Mouse (Mus musculus) spleen, postnatal 14 days (tissue): ENCODE results near the gene Crtc1.

Experiments used
- DNase-seq, 2 experiments: peaks; one replicate each; pipeline ENCODE4 v3.0.0; 2021 to 2022; ENCODE audit warnings: low spot score in 2 of 2

Crtc1 gene

DNA sequence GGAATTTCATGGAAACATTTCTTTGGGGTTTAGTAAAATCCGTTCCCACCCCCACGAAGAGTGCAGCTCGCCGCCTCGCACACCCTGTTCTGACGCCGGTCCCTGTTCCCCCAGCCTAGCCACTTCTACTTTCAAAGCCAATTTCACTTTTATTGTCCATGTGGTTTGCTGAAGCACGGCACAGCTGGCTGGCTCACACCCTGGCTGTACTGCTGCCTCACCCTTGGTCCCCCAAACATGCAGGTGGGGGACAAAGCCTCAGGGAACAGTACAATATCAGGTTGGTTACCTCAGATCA lies 23.1 kb upstream of the Crtc1 start:
- DNase-seq = no peak

DNA sequence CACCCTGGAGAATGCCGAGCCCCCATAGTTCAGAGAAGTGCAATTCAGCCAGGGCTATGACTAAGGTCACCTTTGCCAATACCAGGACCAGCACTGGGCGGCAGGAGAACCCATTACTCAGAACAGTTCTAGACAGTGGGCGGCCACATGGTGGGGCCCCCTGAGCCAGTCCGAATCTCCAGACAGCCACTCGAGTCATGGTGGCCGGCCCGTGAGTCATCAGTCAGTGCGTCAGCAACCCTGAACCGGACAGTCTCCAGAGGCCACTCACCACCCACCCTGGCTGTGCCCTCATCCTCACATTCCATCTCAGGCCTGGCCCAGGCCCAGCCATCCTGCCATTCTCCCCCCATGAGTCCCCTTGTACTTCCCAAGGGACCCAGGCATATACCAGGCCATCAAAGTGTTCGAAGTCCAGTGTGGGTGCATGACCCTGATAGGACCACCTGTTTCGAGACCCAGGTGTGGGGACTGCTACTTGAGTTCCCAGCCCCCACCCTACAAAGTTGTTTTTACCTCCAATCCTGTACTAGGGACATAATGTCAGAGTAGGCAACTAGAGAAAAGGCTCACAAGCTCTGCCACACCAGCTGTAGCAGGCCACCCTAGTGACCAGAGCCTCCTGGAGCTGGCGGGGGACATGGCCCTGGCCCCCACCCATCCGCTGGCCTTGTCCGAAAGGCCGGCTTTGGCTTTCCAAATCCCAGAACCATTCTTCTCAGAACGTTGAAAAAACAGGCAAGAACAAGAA lies 22.6 kb upstream of the Crtc1 start:
- no peak for DNase-seq

DNA sequence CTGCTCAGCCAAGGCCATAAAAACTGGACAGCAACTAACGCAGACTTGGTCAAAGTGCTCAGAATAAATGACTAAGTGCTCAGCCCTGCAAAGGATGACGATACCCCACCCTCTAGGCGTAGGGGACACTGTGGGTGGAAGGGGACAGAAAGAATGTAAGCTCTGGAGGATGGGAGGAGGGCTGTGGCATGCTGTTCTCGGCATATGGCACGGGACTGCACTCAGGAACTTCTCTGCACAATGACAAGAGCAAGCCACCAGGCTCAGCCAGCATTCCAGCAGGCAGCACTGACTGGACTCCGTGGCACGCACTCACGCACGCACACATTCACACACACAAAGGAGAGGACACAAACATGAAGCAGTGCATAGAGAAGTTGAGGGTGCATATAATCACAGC lies 21.2 kb upstream of the Crtc1 start:
- DNase-seq = no peak

DNA sequence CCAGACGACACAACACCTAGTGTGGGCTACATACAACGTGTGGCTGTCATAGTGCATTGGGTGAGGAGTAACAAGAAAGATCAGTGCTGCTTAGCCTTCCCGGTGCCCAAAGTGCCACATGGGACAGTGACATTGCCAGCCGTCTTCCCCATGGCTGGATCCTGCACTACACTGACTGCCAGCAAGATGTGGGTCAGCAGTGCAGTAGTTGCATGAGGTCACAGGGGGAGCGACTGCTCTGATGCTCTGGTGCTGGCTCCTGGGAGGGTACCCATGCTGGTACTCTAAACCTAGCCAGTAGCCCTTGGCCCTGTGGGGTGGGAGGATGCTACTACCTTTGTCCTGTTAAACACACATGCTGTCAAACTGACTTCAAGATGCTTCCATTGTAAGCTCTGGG lies 20.8 kb upstream of the Crtc1 start:
- DNase-seq = no peak

DNA sequence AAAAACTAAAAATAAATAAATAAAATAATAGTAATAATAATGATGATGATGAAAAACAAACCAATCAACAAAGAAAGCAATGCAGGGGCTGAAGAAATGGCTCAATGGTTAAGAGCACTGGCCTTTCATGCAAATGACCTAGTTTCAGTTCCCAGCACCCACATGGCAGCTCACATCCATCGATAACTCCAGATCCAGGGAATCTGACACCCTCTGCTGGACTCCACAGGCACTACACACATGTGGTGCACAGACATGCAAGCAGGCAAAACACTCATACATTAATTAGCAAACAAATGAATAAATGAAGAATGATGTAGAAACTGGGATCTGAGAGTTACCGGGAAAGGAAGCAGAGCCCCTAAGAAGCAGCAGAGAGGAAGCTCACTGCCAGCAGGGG lies 20.3 kb upstream of the Crtc1 start:
- DNase-seq = no peak

DNA sequence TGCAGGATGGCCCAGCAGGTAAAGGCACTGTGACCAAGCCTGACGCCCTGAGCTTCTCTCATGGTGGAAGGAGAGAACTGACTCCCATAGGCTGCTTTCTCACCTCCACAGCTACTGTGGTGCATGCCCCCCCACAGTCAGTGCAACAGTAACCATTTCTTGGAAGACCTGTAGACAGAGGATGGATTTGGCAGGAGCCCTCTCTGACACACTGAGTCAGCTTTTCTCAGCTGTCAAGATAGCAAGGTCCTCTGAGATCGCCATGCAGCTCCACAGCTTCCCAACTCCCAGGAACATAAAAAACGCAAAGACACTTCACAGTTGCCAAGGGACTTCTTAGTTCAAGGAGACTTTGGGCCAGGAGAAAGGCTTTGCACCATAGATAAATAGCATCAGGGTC lies 19.1 kb upstream of the Crtc1 start:
- DNase-seq = no peak

DNA sequence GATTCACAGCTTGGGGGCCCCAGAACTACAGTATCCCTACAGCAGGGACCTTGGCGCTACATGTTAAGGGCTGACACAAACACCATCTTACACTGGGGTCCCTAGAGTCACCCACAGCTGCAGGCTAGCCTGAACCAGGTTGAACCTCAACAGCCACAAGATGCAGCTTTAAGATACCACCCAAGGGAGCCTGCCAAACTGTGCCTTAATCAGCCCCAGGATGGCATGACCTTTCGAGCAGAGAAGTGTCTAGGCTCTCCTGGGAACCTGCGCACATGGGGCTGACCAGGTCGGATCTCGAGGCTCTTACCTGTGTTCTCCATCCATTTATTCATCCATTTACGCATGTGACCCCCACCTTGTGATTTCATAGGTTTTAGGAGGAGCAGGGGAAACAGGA lies 18.5 kb upstream of the Crtc1 start:
- no peak for DNase-seq

DNA sequence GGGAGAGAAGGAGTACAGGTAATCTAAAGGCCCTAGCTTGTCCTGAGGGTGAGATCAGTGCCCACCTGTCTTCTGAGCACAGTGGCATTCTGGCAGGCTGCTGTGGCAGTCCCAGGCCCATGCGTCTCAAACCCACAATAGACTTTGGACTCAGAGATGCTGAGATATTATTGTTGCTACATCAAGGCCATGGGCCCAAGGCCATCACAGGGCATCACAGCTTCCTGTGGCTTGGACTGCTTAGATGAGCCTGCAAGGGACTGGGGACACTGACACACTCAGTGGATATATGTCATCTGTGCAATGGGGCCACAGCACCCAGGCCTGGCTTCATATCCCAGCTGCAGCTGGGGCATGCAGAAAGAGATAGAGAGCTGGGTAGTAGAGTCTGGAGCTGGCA lies 17.6 kb upstream of the Crtc1 start:
- no peak for DNase-seq

DNA sequence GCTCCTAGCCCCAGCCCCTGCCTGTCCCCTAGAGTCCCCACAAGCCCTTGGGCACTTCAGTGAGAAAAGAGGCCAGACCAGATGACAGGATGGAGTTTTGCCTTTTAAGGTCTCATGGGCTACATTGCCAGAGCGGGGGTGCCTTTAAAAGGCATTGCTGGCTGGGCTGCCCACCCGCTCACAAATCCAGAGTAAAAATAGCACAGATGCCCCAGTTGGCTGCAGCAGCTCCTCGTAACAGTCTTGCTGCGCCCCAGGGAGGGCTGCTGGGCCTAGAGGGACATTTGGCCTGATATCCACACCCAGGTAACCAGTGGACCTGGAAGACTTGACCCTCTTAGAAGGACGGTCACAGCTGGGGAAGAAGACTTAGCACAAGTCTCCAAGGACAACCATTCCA lies 14.5 kb upstream of the Crtc1 start:
- DNase-seq = no peak

DNA sequence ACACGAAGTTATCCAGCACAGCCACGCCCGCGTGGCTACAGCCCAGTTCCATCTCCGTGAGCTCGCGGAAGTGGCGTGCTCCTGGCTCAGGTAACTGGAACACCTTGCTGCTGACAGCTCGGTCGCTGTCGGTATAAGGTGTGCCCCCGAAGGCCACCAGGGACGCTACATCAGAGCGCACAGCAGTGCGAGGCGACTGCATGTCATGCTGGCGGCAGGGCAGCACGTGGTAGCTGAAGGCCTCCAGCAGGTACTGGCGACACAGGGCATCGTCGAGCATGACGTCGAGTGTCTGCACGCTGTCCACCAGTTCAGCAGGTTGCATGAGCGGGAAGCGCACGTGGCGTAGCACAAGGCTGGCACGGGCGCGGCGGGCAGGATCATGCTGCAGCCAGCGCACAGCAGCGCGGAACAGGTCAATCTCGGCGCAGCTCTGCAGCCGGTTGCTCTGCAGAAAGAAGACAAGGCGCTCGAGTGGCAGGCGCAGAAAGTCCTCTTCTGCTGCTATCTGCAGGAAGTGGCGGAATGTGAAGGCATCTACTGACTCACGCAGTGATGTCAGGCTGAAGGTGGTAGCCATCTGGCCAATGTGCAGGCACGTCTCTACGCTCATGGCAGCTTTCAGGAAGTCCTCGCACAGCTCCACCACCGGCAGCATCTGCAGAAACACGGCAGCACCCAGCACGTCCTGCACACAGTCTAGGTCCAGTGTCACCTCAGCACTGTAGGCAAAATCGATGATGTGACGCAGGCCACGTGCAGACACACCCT lies 13.0 kb upstream of the Crtc1 start:
- DNase-seq = no peak

DNA sequence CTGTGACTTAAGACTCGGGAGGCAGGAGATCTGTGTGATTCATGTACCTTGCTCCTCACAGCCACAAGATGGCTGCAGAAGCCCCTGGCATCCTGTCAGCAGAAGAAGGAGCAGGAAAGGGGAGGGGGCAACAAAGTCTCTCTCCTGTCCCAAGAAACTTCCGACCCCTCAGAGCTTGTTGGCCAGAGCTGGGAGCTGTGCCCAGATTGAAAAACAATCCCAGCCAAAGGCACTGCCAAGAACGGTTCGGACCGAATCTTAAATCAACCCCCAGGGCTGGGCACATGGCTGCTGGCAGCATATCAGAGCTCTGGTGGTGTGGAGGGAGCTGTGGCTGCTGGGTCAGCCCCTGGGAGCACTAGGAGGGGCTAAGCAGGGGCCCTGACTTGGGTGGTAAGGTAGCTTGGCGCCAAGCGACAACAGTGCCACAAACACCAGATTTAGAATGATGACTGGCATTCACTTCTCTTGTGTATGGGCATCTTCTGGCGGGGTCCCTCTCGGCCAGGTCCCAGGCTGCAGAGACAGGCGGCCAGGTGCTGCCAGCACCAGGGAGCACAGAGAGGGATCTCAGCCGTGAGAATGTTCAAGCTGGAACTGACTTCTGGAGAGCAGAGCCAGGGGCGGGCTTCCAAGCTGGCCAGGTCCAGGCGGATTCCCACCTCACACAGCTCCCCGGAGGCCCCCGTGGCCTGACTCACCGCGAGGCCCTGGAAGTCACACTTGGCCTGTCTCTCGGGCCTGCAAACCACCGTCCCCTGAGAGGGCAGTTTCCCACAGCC lies 8.5 kb upstream of the Crtc1 start:
- no peak for DNase-seq

DNA sequence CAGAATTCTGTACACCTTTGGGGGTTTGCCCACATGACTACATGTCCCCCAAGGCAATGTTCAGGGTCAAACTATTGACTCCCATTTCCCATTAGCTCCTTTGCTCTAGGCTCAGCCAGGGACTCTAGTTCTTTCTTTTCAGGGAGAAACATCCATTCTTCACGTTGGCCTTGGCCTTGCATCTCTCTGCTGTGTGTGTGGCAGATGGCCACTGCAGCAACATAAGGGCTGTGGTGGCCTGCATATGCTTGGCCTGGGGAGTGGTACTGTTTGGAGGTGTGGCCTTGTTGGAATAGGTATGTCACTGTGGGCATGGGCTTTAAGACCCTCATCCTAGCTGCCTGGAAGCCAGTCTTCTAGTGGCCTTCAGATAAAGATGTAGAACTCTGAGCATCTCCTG lies 6.6 kb upstream of the Crtc1 start:
- no peak for DNase-seq

DNA sequence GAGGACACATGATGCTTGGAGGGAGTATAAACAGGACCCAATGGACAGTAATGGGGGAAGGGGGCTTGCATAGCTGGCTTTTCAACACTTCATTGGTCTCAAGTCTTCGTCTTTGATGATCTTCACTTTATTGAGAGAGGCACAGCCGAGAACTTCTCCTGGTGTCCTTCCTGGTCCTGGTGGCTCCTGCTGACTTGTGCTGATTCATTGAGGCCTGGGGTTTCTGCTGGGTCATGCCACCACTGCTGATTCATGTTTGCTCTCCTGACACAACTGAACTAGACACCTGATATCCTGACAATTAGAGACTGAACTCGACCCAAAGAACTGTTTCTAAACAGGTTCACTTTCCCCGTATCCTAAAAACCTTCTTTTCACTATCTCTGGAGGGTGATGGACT lies 3.9 kb upstream of the Crtc1 start:
- no peak for DNase-seq

DNA sequence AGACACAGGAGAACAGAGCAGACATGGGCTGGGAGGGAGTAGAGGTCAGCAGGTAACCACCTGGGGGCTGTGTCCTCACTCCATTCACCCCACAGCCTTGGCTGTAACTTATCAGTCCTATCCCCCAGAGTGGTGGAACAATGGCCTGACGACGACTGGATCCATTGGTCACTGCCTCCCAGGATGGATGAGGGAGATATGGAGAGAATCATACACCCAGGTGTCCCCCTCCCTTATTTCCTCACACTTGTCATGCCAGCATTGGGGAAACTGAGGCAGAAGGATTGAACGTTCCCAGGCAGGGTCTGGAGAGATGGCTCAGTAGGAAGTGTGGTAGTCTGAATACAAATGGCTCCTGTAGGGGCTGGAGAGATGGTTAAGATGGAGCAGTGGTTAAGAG lies 2.2 kb upstream of the Crtc1 start:
- no peak for DNase-seq

DNA sequence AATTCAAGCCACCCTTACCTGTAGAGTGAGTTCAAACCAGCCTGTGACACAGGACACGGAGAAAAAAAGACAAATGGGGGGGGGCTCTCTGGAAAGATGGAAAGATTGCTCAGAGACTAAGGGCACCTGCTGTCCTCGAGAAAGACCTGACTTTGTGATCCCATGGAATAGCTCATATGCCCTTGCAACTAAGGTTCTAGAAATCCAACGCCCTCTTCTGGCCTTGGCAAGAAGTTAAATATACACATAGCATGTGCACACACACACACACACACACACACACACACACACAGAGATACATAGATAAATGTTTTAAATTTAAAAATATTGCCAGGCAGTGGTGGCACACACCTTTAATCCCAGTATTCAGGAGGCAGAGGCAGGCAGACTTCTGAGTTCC lies 867 bp upstream of the Crtc1 start:
- no peak for DNase-seq

DNA sequence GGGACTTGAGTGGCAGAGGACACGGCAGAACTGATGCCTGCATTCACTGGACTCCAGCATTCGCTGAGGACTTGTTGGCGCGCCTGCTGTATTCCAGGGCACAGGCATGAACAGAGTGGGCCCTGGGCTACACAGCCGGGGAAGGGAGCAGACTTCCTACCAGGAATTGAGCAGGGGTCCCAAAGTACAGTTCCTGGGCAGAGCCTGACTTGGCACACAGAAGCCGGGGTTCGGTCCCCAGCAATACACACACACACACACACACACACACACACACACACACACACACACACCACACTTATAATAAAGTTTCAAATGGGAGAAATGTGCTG lies 435 bp upstream of the Crtc1 start:
- DNase-seq = no peak

DNA sequence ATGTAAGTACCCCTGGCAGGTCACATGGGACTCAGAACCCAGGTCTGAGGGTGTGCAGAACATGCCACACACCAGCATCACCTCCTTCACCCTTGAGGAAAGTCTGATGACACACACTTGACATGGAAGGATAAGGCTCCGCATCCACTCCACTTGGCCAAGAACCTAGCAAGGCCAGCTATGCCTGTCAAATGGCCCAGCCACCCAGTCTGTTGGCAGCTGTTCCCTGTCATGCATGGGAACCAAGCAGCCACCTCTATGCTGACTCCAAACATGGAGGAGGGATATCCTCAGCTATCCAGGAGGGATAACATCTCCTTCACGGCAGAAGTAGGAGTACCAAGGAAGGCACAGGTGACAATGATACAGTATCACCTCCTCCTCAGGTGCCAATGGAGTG lies 956 bp downstream of the Crtc1 start:
- no peak for DNase-seq

DNA sequence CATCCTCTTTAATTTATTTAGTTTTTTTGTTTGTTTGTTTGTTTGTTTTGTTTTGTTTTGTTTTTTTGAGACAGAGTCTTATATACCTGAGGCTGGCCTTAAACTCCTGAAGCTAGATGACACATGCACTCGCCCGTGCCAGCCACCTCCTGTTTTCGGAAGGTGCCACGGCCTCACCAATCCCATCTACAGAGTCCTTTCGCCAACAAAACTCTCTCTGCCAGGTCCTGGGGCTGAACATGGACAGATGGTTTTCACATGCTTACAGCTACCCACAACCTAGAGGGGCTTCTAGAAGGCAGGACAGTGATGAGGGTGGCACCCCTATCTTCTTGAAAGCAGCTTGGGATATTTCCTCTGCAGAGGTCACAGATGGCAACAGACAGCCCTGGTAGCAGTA lies 4.2 kb downstream of the Crtc1 start:
- no peak for DNase-seq

DNA sequence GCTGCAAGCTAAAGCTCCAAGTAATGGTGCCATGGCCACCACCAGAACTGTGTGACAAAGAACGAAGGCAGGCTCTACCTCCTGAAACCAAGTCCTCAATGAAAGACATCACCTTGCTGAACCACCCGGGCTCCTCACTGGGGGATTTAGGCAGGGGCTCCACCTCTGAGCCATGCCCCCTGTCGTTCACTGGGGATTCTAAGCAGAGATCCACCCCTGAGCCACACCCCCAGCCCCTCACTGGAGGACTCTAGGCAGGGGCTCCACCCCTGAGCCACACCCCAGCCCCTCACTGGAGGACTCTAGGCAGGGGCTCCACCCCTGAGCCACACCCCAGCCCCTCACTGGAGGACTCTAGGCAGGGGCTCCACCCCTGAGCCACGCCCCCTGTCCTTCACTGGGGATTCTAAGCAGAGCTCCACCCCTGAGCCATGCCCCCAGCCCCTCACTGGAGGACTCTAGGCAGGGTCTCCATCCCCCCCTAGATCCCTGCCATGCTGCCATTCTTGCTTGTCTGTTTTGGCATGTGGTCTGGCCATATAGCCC lies 6.3 kb downstream of the Crtc1 start:
- DNase-seq = no peak

DNA sequence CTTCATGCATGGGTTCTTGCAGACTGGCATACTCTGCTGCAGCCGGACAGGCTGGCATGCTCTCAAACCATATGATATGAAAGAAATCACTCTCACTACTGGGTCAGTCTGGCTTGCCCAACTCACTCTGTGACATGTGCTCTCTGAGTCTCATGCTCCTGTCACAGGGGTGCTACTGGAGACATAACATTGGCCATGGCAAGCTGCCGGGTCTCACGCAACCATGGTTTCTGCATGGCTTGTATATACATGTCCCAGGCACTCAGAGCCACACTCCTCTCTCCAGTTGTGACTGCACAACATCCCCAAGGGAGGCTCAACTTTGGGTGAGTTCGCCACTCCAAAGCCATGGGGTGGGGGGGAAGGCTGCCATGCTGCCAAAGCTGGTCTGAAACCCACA lies 8.2 kb downstream of the Crtc1 start:
- no peak for DNase-seq

DNA sequence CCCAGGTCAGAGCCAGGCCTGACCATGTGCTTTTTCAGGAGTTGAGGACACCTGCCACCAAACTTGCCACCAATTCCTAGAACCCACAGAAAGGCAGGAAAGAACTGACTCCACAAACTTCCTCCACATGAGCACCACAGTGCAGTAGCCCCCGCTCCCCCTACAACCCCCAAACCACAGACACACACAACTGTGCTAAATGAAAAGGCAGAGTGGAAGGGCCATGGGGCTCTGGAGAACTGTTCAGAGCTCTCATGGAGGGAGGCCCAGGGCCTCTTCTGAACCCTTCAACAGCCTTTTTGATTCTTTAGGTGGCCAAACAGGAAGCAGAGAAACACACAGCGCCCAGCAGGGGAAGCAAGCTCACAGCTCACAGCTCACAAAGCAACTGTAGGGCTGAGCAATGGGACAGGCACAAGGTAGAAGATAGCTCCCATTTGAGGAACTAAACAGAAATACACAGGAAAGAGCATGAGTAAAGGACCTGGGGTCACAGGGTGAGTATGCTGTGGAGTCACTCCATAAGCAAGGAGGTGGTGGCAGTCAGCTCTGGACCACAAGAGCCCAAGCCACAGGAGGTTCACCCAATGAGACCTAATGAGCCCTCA lies 13.0 kb downstream of the Crtc1 start:
- DNase-seq = no peak

DNA sequence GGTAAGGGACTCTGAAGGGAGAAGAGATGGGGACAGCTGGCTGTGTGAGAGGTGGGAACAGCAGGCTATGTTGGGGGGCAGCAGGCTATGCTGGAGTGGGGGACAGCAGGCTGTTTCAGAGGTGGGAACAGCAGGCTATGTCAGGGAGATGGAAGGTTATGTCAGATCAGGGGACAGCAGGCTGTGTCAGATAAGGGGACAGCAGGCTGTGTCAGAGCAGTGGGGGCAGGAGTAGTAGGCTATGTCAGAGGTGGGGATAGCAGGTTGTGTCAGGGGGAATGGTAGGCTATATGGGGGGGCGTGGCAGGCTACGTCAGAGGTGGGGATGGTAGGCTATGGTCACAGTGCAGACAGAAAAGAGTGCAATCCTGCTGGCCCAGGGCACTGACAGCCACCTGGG lies 16.7 kb downstream of the Crtc1 start:
- no peak for DNase-seq
